Mouse (Mus musculus) adrenal gland, postnatal 25 days (tissue): ENCODE results near the gene Mrtfb. TPM values are rescaled to one million over a fixed set of nuclear protein-coding genes. Genes with fewer than 3 reads are reported as not detected.
A peak's percentile ranks its signal among the peaks of the same experiment; 100 is the strongest.

ENCODE experiments used
- DNase-seq: peaks from one replicate; pipeline ENCODE4 v3.0.0; 2021; ENCODE audit warnings: mixed read lengths
- total RNA-seq: library from RNA; stranded (reverse); gene quantifications from 2 replicates; pipeline ENCODE4 v1.2.3, GENCODE M21; 2021

Mrtfb gene
- total RNA-seq, 1 experiment from 2014 or later: 49.1 TPM

DNA sequence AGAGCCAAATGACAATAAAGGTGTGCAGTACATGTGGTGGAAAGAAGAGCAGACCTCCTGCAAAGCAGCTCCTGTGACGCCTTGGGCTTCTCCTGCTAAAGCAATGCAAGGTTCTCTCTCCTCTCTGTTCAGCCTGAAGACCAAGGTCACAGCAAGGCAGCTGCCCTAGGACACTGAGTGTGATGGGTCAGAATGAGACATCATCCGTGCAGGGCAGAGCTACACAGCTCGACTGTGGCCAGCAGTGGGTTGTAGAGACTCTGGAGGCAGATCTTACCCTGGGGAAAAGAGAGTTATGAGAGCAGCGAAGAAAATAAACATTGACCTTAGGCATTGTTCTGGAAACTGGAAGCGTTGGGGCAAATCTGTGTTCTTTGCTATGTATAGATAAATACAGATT lies 98.2 kb downstream of the Mrtfb start:
- peak; percentile 32 for DNase-seq

DNA sequence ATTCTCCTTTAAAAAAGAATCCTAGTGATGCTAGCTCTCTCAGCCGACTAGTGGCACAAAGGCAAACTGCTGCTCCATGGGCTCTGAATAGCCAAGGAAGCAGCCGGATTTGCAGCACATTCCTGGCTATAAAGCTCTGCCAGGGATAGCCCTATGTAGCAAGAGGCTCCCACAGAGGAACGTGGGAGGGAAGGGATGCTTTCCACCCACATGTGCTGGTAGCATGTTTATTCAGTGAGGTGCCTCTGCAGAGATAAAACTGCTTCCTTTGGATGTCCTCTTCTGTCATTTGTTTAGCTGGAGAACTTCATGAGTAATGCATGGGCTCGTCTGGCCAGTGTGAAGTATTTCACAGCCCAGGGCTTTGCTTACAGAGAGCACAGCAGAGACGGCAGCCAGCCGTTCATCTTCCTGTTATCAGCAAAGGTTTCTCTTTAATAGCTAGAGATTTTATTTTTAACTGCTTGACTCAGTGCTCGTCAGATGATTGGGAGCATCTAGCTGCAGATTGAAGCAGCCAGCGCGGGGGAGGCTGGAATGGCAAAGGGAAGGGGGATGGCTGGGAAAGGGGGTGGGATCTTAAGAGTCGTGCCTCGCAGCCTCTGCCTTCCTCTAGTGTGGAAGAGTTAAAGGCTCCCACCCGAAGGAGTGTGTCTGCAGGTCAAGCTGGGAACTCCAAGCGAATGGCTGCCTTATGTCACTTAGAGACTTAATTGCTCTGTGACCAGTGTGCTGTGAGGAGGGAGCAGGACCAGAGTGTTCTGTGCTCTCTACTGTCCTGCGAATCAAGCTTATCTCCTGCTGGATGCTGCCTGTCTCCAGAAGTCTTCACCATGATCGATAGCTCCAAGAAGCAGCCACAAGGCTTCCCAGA lies 101.8 kb downstream of the Mrtfb start:
- peak; percentile 52 for DNase-seq

DNA sequence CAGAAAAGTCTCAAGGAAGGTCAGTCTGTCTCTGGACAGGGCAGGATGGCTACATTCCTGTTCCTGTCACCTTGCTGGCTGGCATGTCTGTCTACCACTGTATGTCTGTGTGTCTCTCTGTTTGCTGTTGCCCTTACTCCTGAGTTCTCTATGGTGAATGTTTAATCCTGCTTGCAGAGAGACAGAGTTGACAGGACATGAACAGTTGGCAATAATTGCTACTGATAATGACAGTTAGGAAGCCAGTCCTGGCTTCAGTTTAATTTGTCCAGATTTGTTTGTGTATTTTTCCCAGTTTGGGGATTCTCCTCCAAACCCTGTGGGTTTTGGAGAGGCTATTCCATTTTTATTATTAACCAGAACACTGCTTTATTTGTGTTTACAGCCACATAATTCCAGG lies 102.5 kb downstream of the Mrtfb start:
- no peak for DNase-seq

DNA sequence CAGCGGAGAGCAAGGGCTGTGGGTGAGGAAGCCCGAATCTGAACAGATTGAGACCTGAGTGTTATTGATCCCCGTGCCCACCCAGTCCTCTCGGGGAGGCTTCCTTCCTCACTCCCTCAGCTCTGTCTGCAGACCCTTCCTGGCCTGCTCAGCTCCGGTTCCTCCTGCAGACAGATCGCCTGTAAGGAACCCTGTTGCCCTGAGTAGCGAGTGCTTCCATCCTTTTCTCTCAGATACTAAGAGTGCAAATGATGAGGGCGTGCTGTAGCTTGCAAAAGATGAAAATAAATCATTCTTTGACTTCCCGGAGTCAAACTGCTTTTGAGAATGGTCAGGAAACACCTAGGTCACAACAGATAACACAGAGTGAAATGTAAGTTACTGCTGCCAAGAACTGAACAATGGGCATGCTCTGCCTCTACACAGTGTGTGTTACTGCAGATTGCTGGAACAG lies 103.2 kb downstream of the Mrtfb start:
- no peak for DNase-seq

DNA sequence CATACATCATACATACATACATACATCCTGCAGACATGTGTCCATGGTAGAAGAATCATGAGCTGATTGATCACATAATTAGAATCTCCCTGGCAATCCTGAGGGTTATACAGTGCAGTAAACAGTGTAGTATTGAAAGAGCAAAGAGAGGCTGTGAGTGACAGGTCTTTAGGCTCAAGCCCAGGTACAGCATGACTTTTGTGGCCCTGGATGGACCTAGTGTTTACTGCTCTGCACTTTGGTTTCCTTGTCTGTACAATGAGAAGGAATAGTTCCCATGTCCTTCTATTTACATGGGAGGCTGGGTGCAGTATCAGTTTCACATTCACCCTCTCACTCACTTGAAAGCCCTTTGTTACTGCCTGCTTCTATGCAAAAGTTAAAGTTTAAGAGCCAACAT lies 103.9 kb downstream of the Mrtfb start:
- no peak for DNase-seq

DNA sequence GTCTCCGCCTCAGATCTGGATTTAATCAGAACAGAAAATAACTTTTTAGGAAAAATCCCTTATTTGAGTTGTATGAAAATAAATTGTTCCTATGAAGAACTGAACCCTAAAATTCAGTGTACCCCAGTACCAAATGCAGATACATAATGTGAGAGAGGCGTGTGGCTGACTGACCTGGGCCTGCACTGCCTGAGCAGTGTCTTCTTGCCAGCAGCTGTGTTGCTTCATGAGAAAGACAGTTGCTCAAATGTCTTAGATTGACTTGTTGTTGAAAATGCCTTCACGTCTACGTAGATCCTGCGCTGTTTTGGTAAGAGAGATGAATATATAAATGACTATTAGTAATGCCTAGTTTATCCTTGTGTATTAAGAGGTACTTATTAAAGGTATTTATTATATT lies 104.6 kb downstream of the Mrtfb start:
- DNase-seq: no peak

DNA sequence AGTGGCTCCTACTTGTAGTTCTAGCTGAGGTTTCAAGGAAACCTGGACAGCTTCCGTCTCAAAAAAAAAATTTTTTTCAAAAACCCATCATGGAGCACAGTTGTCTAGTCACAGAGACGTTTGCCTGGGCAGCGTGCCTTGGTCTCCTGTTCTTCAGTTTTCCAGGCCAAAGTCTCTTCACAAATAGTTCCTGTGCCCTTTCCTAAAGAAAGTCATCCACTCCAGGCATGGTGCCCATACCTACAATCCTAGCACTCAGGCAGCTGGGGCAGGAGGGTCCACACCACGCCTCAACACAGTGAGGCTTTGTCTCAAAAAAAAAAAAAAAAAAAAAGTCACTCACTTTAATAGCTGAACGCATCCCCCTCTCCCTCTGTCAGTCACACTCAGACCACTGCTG lies 106.9 kb downstream of the Mrtfb start:
- no peak for DNase-seq

DNA sequence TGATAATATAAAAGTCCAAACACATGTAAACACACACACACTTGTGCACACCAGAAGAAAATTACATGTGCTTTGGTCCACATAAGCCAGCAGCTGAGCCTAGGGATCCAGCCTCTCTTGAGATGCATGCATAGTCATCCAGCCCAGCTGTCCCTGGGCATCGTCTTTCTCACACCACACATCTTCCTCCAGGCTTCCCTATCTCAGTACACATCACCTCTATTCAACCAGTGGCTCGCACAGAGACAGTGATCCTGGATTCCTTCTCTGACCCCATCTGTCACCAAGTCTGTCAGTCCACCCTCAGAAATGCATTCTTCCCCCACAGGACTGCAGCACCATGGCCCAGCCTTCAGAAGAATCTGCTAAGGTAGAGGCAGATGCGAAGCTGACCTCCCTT lies 107.9 kb downstream of the Mrtfb start:
- no peak for DNase-seq

DNA sequence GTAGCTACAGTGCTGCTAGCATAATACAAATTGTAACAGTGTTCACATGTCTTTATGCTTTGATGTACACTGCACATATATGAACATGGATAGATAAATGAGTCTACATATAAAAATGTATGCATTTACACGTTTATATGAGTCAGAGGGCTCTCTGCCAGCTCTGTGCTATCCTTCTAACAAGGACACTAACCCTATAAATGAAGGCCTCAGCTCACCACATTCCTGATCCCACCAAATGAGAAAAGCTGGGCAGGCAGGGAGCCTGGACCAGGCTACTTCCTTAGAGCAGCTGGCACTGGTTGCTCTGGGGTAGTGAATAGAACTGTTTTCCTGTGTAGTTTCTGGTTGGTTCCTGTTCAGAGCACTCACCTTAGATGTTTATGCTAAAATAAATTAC lies 110.0 kb downstream of the Mrtfb start:
- DNase-seq: no peak

DNA sequence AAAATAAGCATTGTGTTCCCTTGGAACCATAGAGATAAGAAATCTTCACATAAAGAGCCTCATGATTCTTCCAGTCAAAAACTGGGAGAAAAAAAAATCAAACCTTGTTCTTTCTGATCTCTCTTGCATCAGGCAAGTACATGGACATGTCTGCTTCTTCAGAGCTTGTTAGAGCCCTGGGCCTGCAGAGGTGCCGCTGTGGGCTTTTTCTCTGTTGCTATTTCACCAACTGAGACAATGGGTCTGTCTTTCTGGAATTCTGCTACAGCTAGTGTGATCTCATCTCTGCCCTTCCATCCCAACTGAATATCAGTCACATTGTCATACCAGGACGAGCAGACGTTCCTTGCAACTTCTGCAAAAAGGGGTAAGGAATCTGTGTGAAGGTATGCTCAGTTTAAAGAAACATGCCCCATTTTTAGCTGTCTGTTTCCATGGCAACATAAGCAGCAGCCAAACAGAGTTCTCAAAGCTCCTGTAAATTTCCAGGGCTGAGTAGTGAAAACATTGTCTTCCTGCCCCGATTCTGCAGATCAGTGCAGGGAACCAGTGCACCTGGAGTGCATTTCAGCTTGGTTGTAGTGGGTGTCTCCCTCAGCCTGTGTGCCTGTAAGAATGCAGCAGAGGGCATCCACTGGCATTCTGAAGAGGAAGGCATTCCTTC lies 110.7 kb downstream of the Mrtfb start:
- DNase-seq: no peak

DNA sequence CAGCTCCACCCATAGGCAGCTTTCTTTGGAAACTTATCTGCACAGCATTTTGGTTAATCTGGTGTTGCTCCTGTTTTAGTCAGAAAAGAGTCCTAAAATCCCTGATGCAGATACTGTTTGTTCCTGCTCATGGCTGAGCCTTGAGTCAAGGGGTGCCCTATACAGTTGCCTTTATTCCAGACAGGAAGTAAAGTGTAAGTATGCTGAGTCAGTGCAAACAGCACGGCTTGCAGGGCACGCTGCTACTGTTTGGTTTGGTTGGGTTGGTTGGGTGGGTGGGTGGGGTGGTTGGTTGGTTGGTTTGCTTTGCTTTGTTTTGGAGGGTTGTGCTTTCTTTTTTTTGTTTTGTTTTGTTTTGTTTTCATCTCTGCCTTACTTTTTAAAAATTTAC lies 111.2 kb downstream of the Mrtfb start:
- no peak for DNase-seq

DNA sequence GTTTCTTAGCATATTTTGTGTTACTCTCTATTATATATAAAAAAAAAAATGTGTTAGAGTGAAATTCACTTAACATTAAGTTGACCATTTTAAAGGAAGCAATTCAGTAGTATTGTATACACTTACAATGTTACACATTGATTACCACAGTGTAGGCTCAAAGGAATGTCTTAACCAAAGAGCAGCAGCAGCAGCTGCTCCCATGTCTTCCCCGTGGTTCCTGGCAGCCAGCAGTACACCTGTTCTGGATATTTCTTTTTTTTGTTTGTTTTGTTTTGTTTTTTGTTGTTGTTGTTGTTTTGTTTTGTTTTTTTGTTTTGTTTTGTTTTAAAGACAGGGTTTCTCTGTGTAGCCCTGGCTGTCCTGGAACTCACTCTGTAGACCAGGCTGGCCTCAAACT lies 112.4 kb downstream of the Mrtfb start:
- DNase-seq: no peak

DNA sequence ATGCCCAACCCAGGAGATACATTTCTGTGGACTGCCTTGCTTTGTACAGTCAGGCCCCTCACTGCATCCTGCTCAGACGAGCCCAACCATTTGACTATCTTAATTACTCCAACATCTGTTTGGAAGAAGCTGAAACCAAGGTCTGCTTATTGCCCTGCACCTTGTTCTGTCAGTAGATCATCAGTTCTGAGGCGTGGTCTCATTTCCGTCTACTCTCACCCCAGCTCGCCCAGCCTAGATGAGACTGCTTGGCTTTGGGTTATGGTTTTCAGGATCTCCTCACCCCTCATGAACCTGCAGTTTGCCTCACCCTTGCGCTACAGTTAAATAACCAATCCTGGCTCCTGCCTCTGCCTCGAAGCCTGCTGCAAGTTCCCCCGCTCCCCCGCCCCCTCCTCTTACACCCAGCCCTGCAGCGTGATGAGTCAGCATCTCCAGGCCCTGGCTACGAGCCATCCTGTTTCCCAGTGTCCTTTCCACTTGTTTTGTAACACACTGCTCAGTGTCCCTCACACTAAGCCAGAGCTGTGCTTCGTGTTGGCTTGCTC lies 115.5 kb downstream of the Mrtfb start:
- peak; percentile 96 for DNase-seq

DNA sequence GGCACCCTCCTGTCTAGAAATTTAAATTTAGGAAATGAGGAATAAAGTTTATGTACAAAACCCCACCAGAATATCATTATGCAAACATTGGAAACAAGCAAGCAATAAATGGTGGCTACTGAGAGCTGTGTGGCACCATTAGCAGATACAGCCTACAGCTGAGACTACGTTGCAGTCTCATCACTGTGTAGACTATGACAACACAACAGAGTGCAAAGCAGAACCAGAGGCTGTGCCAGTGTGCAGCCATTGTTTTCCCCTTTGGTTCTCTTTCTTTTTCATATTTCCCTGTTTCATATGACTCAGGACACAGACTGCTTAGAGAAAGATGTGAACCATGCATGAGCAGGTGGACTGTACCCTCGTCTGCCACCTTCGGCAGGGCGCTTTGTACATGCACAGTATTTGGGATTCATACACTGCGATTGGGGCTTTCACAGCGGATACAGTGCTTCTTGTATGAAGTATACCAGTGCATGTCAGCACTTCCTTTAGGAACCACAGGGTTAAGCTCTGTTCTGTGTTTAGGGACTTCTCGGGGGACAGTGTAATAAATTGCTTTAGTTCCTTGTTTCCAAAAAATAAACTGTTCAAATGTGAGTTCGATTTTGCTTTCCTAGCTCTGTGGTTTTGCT lies 116.7 kb downstream of the Mrtfb start:
- no peak for DNase-seq

DNA sequence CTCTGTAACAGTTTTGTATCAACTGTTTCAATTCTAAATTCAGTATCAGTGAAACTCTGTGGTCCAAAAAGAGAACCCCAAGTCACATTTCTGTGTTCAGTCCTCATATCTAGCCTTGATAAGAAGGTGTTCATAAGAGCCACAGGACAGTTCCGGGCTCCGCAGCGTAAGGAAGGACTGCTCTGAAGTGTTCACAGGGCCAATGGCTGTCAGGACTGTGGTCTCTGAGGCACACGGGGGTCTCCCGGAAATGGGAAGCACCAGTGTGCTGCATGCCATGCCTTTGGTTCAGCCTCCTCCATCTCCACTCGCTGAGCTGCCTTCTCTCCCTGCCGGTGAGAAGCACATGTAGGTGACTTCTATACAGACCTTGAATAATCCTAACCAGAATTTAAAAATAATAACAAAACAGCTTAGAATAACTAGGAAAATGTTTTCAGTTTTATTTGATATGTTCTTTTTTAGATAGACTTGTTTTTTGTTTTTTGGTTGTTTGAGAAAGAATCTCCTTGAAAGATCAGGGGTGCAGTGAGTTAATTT lies 120.7 kb downstream of the Mrtfb start:
- no peak for DNase-seq

DNA sequence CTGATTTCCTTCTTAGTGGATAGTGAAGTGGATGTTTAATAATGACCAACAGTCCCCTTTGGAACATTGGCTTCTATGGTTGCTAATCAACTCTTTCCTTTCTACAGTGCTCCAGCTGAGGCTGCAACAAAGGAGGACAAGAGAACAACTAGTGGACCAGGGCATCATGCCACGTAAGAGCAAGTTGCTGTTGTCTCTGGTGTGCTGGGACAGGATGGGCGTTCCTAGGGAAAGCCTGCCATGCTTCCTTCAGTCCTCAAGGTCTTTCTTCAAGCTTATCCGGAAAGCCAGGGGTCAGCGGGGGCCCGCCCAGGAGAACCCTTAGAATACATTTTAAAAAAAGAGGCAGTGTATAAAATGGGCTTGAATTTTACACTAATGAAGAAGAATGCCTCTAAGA lies 121.9 kb downstream of the Mrtfb start:
- DNase-seq: peak; percentile 35

DNA sequence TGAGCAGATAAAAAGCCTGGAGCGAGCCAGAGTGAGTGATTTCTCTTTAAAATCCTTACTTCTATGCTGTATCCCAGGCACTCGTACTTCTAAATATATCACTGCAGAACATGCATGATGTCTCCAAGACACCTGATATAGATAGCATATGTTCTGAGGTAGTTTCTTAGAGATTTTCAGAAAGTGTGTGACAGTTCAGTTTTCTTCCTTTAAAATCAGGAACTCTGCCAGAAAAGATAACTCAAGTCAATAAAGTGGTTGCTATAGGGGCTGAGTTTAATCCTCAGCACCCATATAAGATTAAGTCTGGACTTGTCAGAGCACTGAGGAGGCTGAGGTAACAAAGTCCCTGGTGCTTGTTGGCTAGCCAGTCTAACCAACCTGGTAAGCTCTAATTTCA lies 123.6 kb downstream of the Mrtfb start:
- no peak for DNase-seq

DNA sequence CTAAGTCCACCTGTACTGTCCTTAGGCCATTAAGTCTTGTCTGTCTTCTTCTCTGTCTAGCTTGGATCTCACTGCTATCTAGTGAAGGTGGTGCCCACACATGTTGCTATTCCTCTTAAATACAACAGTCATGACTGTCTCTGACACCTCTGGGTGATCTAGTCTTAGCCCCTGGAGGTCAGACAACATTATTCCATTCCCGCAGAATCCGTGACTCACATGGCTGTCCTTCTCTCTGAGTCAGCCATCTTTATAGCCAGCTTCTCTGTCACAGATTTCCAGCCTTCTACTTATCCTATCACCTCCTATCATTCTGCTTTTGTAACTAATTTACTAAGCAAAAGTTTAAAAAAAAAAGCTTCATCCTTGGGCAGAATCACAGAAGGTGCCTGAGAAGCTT lies 125.5 kb downstream of the Mrtfb start:
- no peak for DNase-seq

DNA sequence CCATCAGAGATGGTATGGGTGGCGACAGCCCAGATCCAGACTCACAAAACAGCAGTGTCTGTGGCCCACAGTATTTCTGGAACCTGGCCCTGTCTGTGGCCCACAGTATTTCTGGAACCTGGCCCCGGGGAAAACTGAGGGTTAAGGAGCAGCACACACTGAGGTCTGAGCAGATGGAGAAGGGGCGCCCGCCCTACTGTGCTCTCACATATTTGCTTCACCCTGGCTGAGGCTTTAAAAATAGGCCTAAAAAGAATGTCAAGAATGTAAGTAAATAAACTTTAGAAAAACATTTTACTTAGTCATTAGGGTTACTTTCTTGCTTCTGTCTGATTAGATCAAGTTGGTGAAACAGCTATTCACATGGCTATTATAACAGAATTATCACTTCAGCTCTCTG lies 131.0 kb downstream of the Mrtfb start:
- no peak for DNase-seq

DNA sequence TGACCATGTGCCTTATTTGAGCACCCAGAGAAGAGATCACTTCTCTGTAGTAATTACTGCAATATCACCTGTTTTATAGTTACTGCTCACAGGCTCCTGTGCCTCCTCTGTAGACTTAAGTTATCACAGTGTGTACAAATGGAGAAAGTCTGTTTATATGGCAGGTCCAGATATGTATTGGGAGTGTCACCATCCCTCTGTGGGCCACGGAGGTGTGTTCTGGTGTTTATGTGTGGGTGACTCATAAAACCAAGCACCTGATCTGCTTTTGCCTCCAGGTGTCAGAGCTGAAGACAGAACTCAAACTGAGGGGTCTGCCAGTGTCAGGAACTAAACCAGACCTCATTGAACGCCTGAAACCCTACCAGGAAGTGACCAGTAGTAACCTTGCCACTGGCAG lies 144.1 kb downstream of the Mrtfb start:
- no peak for DNase-seq

DNA sequence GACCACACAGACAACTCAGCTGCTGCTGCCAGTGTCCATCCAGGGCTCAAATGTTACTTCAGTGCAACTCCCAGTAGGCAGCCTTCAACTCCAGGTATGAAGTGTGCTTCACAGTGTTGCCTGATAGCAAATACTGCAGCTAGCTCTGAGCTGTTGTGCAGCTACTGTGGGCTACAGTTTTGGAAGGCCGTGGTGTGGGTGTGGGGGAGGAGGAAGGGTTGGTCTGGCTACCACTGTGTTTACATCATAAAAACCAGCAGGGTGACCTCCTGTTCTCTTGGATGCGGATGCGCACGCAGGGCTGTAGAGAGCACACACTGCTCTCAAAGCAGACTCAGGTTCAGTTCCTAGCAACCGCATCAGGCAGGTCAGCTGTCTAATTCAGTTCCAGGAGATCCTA lies 145.3 kb downstream of the Mrtfb start:
- no peak for DNase-seq

DNA sequence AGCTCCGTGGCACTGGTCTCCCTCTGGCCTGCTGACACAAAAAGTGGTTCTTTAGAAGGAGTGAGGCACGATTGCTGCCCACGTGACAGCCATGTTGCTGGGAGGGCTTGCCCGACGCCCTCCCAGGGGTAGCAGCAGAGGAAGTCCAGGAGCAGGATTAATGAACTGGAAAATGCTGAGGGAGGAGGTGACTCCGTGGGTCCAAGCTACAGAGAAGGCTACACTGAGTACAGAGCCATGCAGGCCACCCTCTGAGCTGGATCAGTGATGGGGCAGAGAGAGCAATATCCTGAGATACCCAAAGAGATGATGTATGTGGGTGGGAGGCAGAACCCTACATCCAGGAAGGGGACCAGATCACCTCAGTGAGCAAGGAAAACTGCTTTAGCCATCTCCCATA lies 148.4 kb downstream of the Mrtfb start:
- no peak for DNase-seq

DNA sequence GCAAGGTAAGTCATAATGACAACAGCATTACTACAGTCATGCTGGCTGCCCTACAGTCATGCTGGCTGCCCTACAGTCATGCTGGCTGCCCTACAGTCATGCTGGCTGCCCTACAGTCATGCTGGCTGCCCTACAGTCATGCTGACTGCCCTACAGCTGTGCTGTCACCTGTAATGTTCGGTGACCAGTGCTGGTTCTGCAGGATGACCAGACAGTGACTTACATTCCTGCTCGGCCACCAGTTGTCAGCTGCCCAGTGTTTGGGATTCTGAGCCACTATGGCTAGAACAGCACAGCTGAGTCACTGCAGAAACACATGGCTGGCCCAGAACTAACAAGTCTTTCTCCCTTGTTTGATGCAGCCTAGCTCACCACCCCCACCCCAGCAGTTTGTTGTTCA lies 149.1 kb downstream of the Mrtfb start:
- DNase-seq: no peak
